Mouse (Mus musculus): ENCODE results near the gene Pgls. TPM values are rescaled to one million over a fixed set of nuclear protein-coding genes. Genes with fewer than 3 reads are reported as not detected.

Gene Pgls
- total and polyA plus RNA-seq, 2 experiments from 2014 or later = 293 to 399 TPM

- no peak overlapping the region for H3K9ac ChIP-seq (replicated peaks; ENCODE audit: low read length, poor library complexity, severe bottlenecking)
- 0 out of 2 replicates have a peak overlapping the region, but pooled peaks have one; percentile 12 for H3K27ac ChIP-seq (ENCODE audit: low read depth, low read length)
Measured at GRCm38 (mm10) chr8:71633981-71634667, 42.1 kb downstream of the Pgls start.

DNA sequence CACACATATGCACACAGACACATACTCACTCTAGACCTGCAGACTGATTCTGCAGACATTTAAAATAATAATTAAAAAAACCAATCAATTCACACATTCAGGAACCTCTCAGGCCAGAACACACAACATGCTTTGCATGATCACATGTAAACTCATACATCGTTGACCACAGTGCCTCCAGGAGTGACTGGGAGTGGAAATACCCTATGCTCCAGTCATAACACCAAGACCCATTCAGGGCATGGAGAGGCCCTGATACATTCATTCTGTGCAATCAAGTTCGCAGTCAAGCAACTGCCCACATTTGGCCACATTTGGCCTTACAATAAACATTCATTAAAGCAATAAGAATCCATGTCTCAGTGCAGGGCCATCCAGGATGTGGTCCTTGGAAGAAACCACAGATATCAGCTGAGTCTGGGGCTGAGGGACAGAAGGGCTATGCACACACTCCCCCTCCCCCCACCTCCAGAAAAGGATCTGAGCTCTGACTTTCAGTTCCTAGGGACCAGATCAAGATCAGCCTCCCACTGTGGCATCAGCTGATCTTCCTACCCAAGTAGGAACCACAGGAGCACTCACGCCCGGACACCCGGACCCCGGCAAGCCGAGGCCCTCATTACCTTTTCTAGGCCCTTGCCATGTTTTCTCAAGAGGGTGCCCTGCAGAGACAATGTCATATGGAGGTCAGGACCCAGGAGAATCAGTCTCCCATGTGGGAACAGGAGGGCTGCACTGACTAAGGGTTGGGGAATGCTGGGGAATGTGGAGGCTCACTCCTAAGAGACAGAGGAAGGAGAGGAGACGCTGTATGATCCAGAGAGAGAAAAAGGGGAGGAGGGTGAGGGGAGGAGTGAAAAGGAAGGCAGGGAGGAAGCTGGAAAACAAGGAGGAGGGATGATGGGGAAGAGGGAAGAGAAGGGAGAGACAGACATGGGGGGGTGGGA is 45.4 kb downstream of the Pgls start:
- TF ChIP-seq CTCF (IDR thresholded peaks at IDR 0.05) = no peak

More at GRCm38 (mm10) chr8:71633981-71634667, 42.1 kb downstream of the Pgls start:
- H3K4me2 ChIP-seq (ENCODE audit: low read depth, low read length, poor library complexity, severe bottlenecking) = 0 out of 2 replicates have a peak overlapping the region, but pooled peaks have one; percentile 3
- WGBS = 9% methylated on average over 26 of the region's 26 CpGs
- ATAC-seq (ENCODE audit: low FRiP score) = peak; percentile 33; the same call in 1 of the 2 replicates
- H3K36me3 ChIP-seq (ENCODE audit: insufficient read depth, low read length) = peaks cover 32% of the 10 kb centered on the region
- 0 out of 2 replicates have a peak, but pooled peaks cover 4% of the 10 kb centered on the region for H3K4me1 ChIP-seq (ENCODE audit: insufficient read depth, low read length)
- H3K4me3 ChIP-seq (ENCODE audit: low read depth, low read length) = no peak overlapping the region
- H3K27me3 ChIP-seq (ENCODE audit: insufficient read depth, low read length) = no peaks in the 10 kb centered on the region
- DNase-seq (ENCODE audit: low spot score) = peak; percentile 50
- TF ChIP-seq CTCF (IDR thresholded peaks at IDR 0.05) = no peak
- no peaks in the 10 kb centered on the region for H3K9me3 ChIP-seq (ENCODE audit: low read length)

GRCm38 (mm10) chr8:71638321-71638720 is 46.3 kb downstream of the Pgls start:
- ATAC-seq (ENCODE audit: low FRiP score) (no peak), DNase-seq (ENCODE audit: low spot score) (no peak)
- H3K4me3 ChIP-seq (ENCODE audit: low read depth, low read length) = no peak overlapping the region
- TF ChIP-seq CTCF (IDR thresholded peaks at IDR 0.05) = no peak
- peaks cover 56% of the 10 kb centered on the region for H3K36me3 ChIP-seq (ENCODE audit: insufficient read depth, low read length)
- H3K4me1 ChIP-seq (ENCODE audit: insufficient read depth, low read length) = no peaks in the 10 kb centered on the region
- H3K4me2 ChIP-seq (ENCODE audit: low read depth, low read length, poor library complexity, severe bottlenecking) = no peak overlapping the region
- no peaks in the 10 kb centered on the region for H3K9me3 ChIP-seq (ENCODE audit: low read length)
- H3K27me3 ChIP-seq (ENCODE audit: insufficient read depth, low read length) = no peaks in the 10 kb centered on the region
- H3K27ac ChIP-seq (ENCODE audit: low read depth, low read length) = no peak overlapping the region
- no peak overlapping the region for H3K9ac ChIP-seq (replicated peaks; ENCODE audit: low read length, poor library complexity, severe bottlenecking)
- 73% methylated on average over 6 of the region's 6 CpGs for WGBS

More for the DNA sequence above, 45.4 kb downstream of the Pgls start:
- Histone ChIP-seq H3K36me3 (ENCODE audit: insufficient read depth, low read length) (peaks cover 50% of the 10 kb centered on the region), H3K4me2 (ENCODE audit: low read depth, low read length, poor library complexity, severe bottlenecking) (no peak overlapping the region), H3K4me3 (ENCODE audit: low read depth, low read length) (no peak overlapping the region), H3K27me3 (ENCODE audit: insufficient read depth, low read length) (no peaks in the 10 kb centered on the region), H3K27ac (ENCODE audit: low read depth, low read length) (no peak overlapping the region), H3K9me3 (ENCODE audit: low read length) (no peaks in the 10 kb centered on the region), H3K4me1 (ENCODE audit: insufficient read depth, low read length) (no peaks in the 10 kb centered on the region), H3K9ac (replicated peaks; ENCODE audit: low read length, poor library complexity, severe bottlenecking) (no peak overlapping the region)
- no peak for DNase-seq (ENCODE audit: low spot score)
- 72% methylated on average over 8 of the region's 8 CpGs for WGBS
- no peak for ATAC-seq (ENCODE audit: low FRiP score)

GRCm38 (mm10) chr8:71639318-71639717 is 47.3 kb downstream of the Pgls start:
- TF ChIP-seq CTCF (IDR thresholded peaks at IDR 0.05) = no peak
- Histone ChIP-seq H3K4me1 (ENCODE audit: insufficient read depth, low read length) (no peaks in the 10 kb centered on the region), H3K27ac (ENCODE audit: low read depth, low read length) (no peak overlapping the region), H3K9me3 (ENCODE audit: low read length) (no peaks in the 10 kb centered on the region), H3K27me3 (ENCODE audit: insufficient read depth, low read length) (no peaks in the 10 kb centered on the region), H3K9ac (replicated peaks; ENCODE audit: low read length, poor library complexity, severe bottlenecking) (no peak overlapping the region), H3K4me3 (ENCODE audit: low read depth, low read length) (no peak overlapping the region), H3K36me3 (ENCODE audit: insufficient read depth, low read length) (peaks cover 58% of the 10 kb centered on the region), H3K4me2 (ENCODE audit: low read depth, low read length, poor library complexity, severe bottlenecking) (no peak overlapping the region)
- no peak for DNase-seq (ENCODE audit: low spot score)
- WGBS = 74% methylated on average over 4 of the region's 4 CpGs
- no peak for ATAC-seq (ENCODE audit: low FRiP score)

DNA sequence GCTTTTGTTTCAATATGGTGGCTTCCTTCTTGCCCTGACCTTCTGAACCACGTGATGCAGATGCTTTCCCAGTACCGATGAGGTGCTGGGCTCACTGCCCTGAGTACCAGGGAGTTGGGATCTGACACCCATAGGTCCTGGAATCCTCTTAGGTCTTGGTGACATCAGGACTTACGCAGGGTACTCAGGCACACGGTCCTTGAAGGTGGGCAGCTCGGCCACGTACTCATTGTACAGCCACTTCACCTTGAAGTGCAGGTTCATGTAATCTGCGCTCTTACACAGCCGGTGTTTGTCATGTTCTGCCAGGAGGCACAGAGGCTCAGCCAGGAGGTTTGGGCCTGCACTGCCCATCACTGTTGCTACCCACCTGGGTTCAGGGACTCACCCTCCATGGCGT is 53.5 kb downstream of the Pgls start:
- Histone ChIP-seq H3K4me2 (ENCODE audit: low read depth, low read length, poor library complexity, severe bottlenecking) (no peak overlapping the region), H3K27me3 (ENCODE audit: insufficient read depth, low read length) (no peaks in the 10 kb centered on the region), H3K9ac (replicated peaks; ENCODE audit: low read length, poor library complexity, severe bottlenecking) (no peak overlapping the region), H3K4me3 (ENCODE audit: low read depth, low read length) (no peak overlapping the region), H3K9me3 (ENCODE audit: low read length) (no peaks in the 10 kb centered on the region), H3K27ac (ENCODE audit: low read depth, low read length) (no peak overlapping the region), H3K4me1 (ENCODE audit: insufficient read depth, low read length) (no peaks in the 10 kb centered on the region), H3K36me3 (ENCODE audit: insufficient read depth, low read length) (peaks cover 69% of the 10 kb centered on the region)
- WGBS = 83% methylated on average over 9 of the region's 9 CpGs
- no peak for DNase-seq (ENCODE audit: low spot score)
- TF ChIP-seq CTCF (IDR thresholded peaks at IDR 0.05) = no peak
- ATAC-seq (ENCODE audit: low FRiP score) = no peak

Small RNAs within 50 kb of the gene (microRNA-seq; reads per million reads assigned to microRNA genes)
- 3.0 reads per million for gene Mir6769b (ENCODE audit: borderline number of aligned reads)

Other genes with a start within 250 kb of the Pgls start
- gene Use1, start 225.3 kb upstream of the Pgls start, total RNA-seq (2014; rRNA removed) = 131 and 140 TPM in 2 replicates
- 132 and 136 TPM in 2 replicates for gene Use1, start 225.3 kb upstream of the Pgls start, polyA plus RNA-seq (2015; fragmentation: Nextera tagmentation; extraction: Ambion mirVana)
- gene Ocel1, start 220.9 kb upstream of the Pgls start, total RNA-seq (2014; rRNA removed) = 9.4 and 10.5 TPM in 2 replicates
- gene Ocel1, start 220.9 kb upstream of the Pgls start, polyA plus RNA-seq (2015; fragmentation: Nextera tagmentation; extraction: Ambion mirVana) = 5.4 and 5.5 TPM in 2 replicates
- 95.6 and 106 TPM in 2 replicates for gene Nr2f6, start 210.2 kb upstream of the Pgls start, total RNA-seq (2014; rRNA removed)
- gene Nr2f6, start 210.2 kb upstream of the Pgls start, polyA plus RNA-seq (2015; fragmentation: Nextera tagmentation; extraction: Ambion mirVana) = 31.1 and 32.9 TPM in 2 replicates
- gene Ushbp1, start 196.4 kb upstream of the Pgls start, total RNA-seq (2014; rRNA removed) = 3.0 and 4.4 TPM in 2 replicates
- gene Ushbp1, start 196.4 kb upstream of the Pgls start, polyA plus RNA-seq (2015; fragmentation: Nextera tagmentation; extraction: Ambion mirVana) = 3.9 and 4.3 TPM in 2 replicates
- gene Babam1, start 195.3 kb upstream of the Pgls start, total RNA-seq (2014; rRNA removed) = 78.1 and 124 TPM in 2 replicates
- 90.2 and 98.4 TPM in 2 replicates for gene Babam1, start 195.3 kb upstream of the Pgls start, polyA plus RNA-seq (2015; fragmentation: Nextera tagmentation; extraction: Ambion mirVana)
- gene Ankle1, start 186.2 kb upstream of the Pgls start, total RNA-seq (2014; rRNA removed) = 1.2 and 2.2 TPM in 2 replicates
- gene Ankle1, start 186.2 kb upstream of the Pgls start, polyA plus RNA-seq (2015; fragmentation: Nextera tagmentation; extraction: Ambion mirVana) = 1.1 and 1.2 TPM in 2 replicates
- 289 and 323 TPM in 2 replicates for gene Abhd8, start 128.5 kb upstream of the Pgls start, total RNA-seq (2014; rRNA removed)
- gene Abhd8, start 128.5 kb upstream of the Pgls start, polyA plus RNA-seq (2015; fragmentation: Nextera tagmentation; extraction: Ambion mirVana) = 205 and 213 TPM in 2 replicates
- gene Mrpl34, start 127.2 kb upstream of the Pgls start, total RNA-seq (2014; rRNA removed) = 105 and 119 TPM in 2 replicates
- 163 and 165 TPM in 2 replicates for gene Mrpl34, start 127.2 kb upstream of the Pgls start, polyA plus RNA-seq (2015; fragmentation: Nextera tagmentation; extraction: Ambion mirVana)
- 187 and 211 TPM in 2 replicates for gene Dda1, start 123.0 kb upstream of the Pgls start, total RNA-seq (2014; rRNA removed)
- gene Dda1, start 123.0 kb upstream of the Pgls start, polyA plus RNA-seq (2015; fragmentation: Nextera tagmentation; extraction: Ambion mirVana) = 267 and 269 TPM in 2 replicates
- 81.6 and 82.2 TPM in 2 replicates for gene Ano8, start 106.2 kb upstream of the Pgls start, total RNA-seq (2014; rRNA removed)
- gene Ano8, start 106.2 kb upstream of the Pgls start, polyA plus RNA-seq (2015; fragmentation: Nextera tagmentation; extraction: Ambion mirVana) = 5.4 and 5.6 TPM in 2 replicates
- 28.0 and 31.5 TPM in 2 replicates for gene Gtpbp3, start 104.1 kb upstream of the Pgls start, total RNA-seq (2014; rRNA removed)
- gene Gtpbp3, start 104.1 kb upstream of the Pgls start, polyA plus RNA-seq (2015; fragmentation: Nextera tagmentation; extraction: Ambion mirVana) = 11.4 and 11.5 TPM in 2 replicates
- 4.8 and 7.6 TPM in 2 replicates for gene Plvap, start 80.4 kb upstream of the Pgls start, total RNA-seq (2014; rRNA removed)
- gene Plvap, start 80.4 kb upstream of the Pgls start, polyA plus RNA-seq (2015; fragmentation: Nextera tagmentation; extraction: Ambion mirVana) = 9.0 and 10.4 TPM in 2 replicates
- gene Ccdc194, start 66.5 kb upstream of the Pgls start, total RNA-seq (2014; rRNA removed) = 0.27 TPM in 1 of 2 replicates, not detected in the other
- not detected in 2 replicates for gene Ccdc194, start 66.5 kb upstream of the Pgls start, polyA plus RNA-seq (2015; fragmentation: Nextera tagmentation; extraction: Ambion mirVana)
- 12.6 and 15.3 TPM in 2 replicates for gene Bst2, start 54.7 kb upstream of the Pgls start, total RNA-seq (2014; rRNA removed)
- gene Bst2, start 54.7 kb upstream of the Pgls start, polyA plus RNA-seq (2015; fragmentation: Nextera tagmentation; extraction: Ambion mirVana) = 15.3 and 17.6 TPM in 2 replicates
- gene Mvb12a, start 49.3 kb upstream of the Pgls start, total RNA-seq (2014; rRNA removed) = 77.4 and 79.2 TPM in 2 replicates
- gene Mvb12a, start 49.3 kb upstream of the Pgls start, polyA plus RNA-seq (2015; fragmentation: Nextera tagmentation; extraction: Ambion mirVana) = 81.4 and 82.6 TPM in 2 replicates
- gene Tmem221, start 33.3 kb upstream of the Pgls start, total RNA-seq (2014; rRNA removed) = 0.11 and 0.14 TPM in 2 replicates
- 0.20 TPM in 1 of 2 replicates, not detected in the other for gene Tmem221, start 33.3 kb upstream of the Pgls start, polyA plus RNA-seq (2015; fragmentation: Nextera tagmentation; extraction: Ambion mirVana)
- gene Nxnl1, start 25.6 kb upstream of the Pgls start, total RNA-seq (2014; rRNA removed) = 0.55 TPM in 1 of 2 replicates, not detected in the other
- gene Nxnl1, start 25.6 kb upstream of the Pgls start, polyA plus RNA-seq (2015; fragmentation: Nextera tagmentation; extraction: Ambion mirVana) = 0.05 and 0.12 TPM in 2 replicates
- gene Slc27a1, start 23.3 kb upstream of the Pgls start, total RNA-seq (2014; rRNA removed) = 150 and 160 TPM in 2 replicates
- gene Slc27a1, start 23.3 kb upstream of the Pgls start, polyA plus RNA-seq (2015; fragmentation: Nextera tagmentation; extraction: Ambion mirVana) = 99.7 and 110 TPM in 2 replicates
- gene Fam129c, start 5.5 kb downstream of the Pgls start, total RNA-seq (2014; rRNA removed) = 5.3 and 5.9 TPM in 2 replicates
- gene Fam129c, start 5.5 kb downstream of the Pgls start, polyA plus RNA-seq (2015; fragmentation: Nextera tagmentation; extraction: Ambion mirVana) = 4.5 and 4.7 TPM in 2 replicates
- 104 and 106 TPM in 2 replicates for gene Colgalt1, start 18.8 kb downstream of the Pgls start, total RNA-seq (2014; rRNA removed)
- gene Colgalt1, start 18.8 kb downstream of the Pgls start, polyA plus RNA-seq (2015; fragmentation: Nextera tagmentation; extraction: Ambion mirVana) = 62.8 TPM in 2 replicates
- 69.0 and 70.8 TPM in 2 replicates for gene Unc13a, start 79.6 kb downstream of the Pgls start, total RNA-seq (2014; rRNA removed)
- 14.5 and 16.2 TPM in 2 replicates for gene Unc13a, start 79.6 kb downstream of the Pgls start, polyA plus RNA-seq (2015; fragmentation: Nextera tagmentation; extraction: Ambion mirVana)
- gene Jak3, start 84.1 kb downstream of the Pgls start, total RNA-seq (2014; rRNA removed) = 9.0 and 12.3 TPM in 2 replicates
- 6.4 and 7.1 TPM in 2 replicates for gene Jak3, start 84.1 kb downstream of the Pgls start, polyA plus RNA-seq (2015; fragmentation: Nextera tagmentation; extraction: Ambion mirVana)
- not detected in 2 replicates for gene Insl3, start 97.0 kb downstream of the Pgls start, total RNA-seq (2014; rRNA removed)
- gene Insl3, start 97.0 kb downstream of the Pgls start, polyA plus RNA-seq (2015; fragmentation: Nextera tagmentation; extraction: Ambion mirVana) = 1.2 and 2.1 TPM in 2 replicates
- gene B3gnt3, start 109.6 kb downstream of the Pgls start, total RNA-seq (2014; rRNA removed) = 0.24 and 1.6 TPM in 2 replicates
- 0.31 and 0.50 TPM in 2 replicates for gene B3gnt3, start 109.6 kb downstream of the Pgls start, polyA plus RNA-seq (2015; fragmentation: Nextera tagmentation; extraction: Ambion mirVana)
- 109 and 114 TPM in 2 replicates for gene Fcho1, start 133.5 kb downstream of the Pgls start, total RNA-seq (2014; rRNA removed)
- 88.4 and 89.5 TPM in 2 replicates for gene Fcho1, start 133.5 kb downstream of the Pgls start, polyA plus RNA-seq (2015; fragmentation: Nextera tagmentation; extraction: Ambion mirVana)